Mouse (Mus musculus) erythroblast, embryonic 14.5 days (primary cell): Measurements from ENCODE around the gene Eef2k.

Source experiments
- GATA1 ChIP-seq: IDR thresholded peaks from 2 replicates; pipeline ENCODE4 v1.6.1; 2012; ENCODE audit warnings: low read length, inconsistent platforms, mixed read lengths
- TAL1 ChIP-seq: IDR thresholded peaks from 3 replicates; pipeline ENCODE4 v1.6.1; 2012; ENCODE audit warnings: low read length, inconsistent platforms, mixed read lengths

GRCm38 (mm10) chr7:120916262-120916875, 73.7 kb downstream of the Eef2k start:
- TF ChIP-seq TAL1 (no peak), GATA1 (no peak)
